In genomic region chr5:25127865-25128264, GRCm38 (mm10) we compare ENCODE assay signal across 32 mouse cellular contexts. TPM values are rescaled to one million over a fixed set of nuclear protein-coding genes. Genes with fewer than 3 reads are reported as not detected.
"Had no signal": no experiment of that assay in that cellular context is flagged by ENCODE, and none has a peak within 500 bp of the region (broad histone marks: within the 10 kb centered on the region; RNA-seq: fewer than 3 reads in every experiment).

No protein-coding gene starts in this region.

- H3K9ac ChIP-seq: limb, embryonic 12.5 days; limb, embryonic 15.5 days; liver, embryonic 14.5 days; lung, embryonic 15.5 days had no signal

- H3K9me3 ChIP-seq: limb, embryonic 12.5 days; limb, embryonic 15.5 days; lung, embryonic 15.5 days had no signal

- H3K4me1 ChIP-seq: limb, embryonic 12.5 days; limb, embryonic 15.5 days; lung, embryonic 15.5 days had no signal

- DNase-seq: kidney, adult 2 months; kidney, postnatal 25 days; lung, adult 18-20 months; lung, postnatal 10 days; lung, postnatal 4 days; midbrain, embryonic 14.5 days; right cerebral cortex, adult 18-20 months; right cerebral cortex, postnatal 14 days; right cerebral cortex, postnatal 4 days; thymus, adult 2 months; thymus, postnatal 36 days had no signal

- H3K4me3 ChIP-seq: limb, embryonic 12.5 days; limb, embryonic 15.5 days; lung, embryonic 15.5 days had no signal

- H3K27ac ChIP-seq: kidney, postnatal 0 days; limb, embryonic 12.5 days; limb, embryonic 15.5 days; liver, embryonic 14.5 days; lung, embryonic 15.5 days; stomach, postnatal 0 days had no signal

- H3K27me3 ChIP-seq: limb, embryonic 12.5 days; limb, embryonic 15.5 days; lung, embryonic 15.5 days had no signal

- ATAC-seq: intestine, postnatal 0 days had no signal

- H3K4me2 ChIP-seq: limb, embryonic 12.5 days; limb, embryonic 15.5 days; liver, embryonic 11.5 days; lung, embryonic 15.5 days; midbrain, embryonic 11.5 days had no signal

- H3K36me3 ChIP-seq: limb, embryonic 12.5 days; limb, embryonic 15.5 days; lung, embryonic 15.5 days had no signal

RNA-seq across cellular contexts. Expression of gene Galntl5, which starts 53.4 kb away (rescaled TPM):
- total RNA-seq: layer of hippocampus, adult 8-10 months; layer of hippocampus, postnatal 14 days; left cerebral cortex, adult 8-10 months; left cerebral cortex, postnatal 36 days; megakaryocyte-erythroid progenitor cell, adult 5-6 weeks; midbrain, postnatal 0 days had no signal
- polyA plus RNA-seq: intestine, postnatal 0 days; kidney, embryonic 14.5 days; kidney, postnatal 0 days; large intestine, adult 2 months; limb, embryonic 12.5 days; limb, embryonic 15.5 days; liver, embryonic 11.5 days; liver, embryonic 14.5 days; lung, embryonic 15.5 days; midbrain, embryonic 11.5 days; midbrain, embryonic 14.5 days; midbrain, postnatal 0 days; neural tube, embryonic 11.5 days; neural tube, embryonic 14.5 days; stomach, embryonic 14.5 days; stomach, postnatal 0 days; thymus, adult 2 months; urinary bladder, adult 2 months had no signal
